ENCODE assay signal across 11 mouse cellular contexts in the genomic region with DNA sequence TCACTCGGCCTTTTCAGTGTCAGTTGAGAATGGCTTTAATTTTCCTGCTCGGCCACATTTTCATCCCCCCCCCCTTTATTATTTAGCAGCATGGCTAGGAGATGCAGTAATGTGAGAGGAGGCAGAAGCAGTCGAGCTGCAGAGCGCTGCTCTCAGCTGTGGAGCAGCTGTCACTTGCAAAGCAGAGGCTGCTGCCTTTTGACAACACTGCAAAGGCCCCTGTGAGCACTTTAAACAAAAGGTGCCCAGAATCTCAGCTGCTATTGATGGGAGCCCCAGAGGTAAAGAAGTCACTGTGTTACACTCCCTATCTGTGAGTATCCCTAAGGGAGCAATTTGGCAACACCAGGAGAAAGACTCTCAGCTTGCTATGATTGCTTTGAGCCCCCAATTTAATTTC. TPM values are rescaled to one million over a fixed set of nuclear protein-coding genes. Genes with fewer than 3 reads are reported as not detected.
A peak's percentile ranks its signal among the peaks of the same experiment; 100 is the strongest.
DNase-seq lines count a peak whose midpoint lies in the region; ATAC-seq and TF ChIP-seq lines count a peak whose summit lies in the region.
"Had no signal": no experiment of that assay in that cellular context is flagged by ENCODE, and none has a peak within 500 bp of the region (broad histone marks: within the 10 kb centered on the region; RNA-seq: fewer than 3 reads in every experiment).

No protein-coding gene starts in this region.

- no peak for TF ChIP-seq EP300 in stomach, postnatal 0 days (optimal IDR thresholded peaks at IDR 0.05)

- DNase-seq in cerebellum, adult 9-10 months, result peak; percentile 10
- no peak for DNase-seq in cerebellum, adult 2 months
- DNase-seq in stomach, postnatal 0 days (ENCODE audit: low spot score), result no peak
- DNase-seq in B cell, adult 2 months, result no peak
- DNase-seq in lung, adult 2 months, result no peak
- DNase-seq: kidney, adult 11 months; spleen, adult 18-20 months had no signal

- H3K4me3 ChIP-seq in cerebellum, adult 2 months (replicated peaks; ENCODE audit: insufficient read depth, low read depth, low read length), result no peak overlapping the region
- no peak overlapping the region for H3K4me3 ChIP-seq in stomach, embryonic 14.5 days (ENCODE audit: low read depth, low read length)
- H3K4me3 ChIP-seq in stomach, postnatal 0 days (ENCODE audit: low read depth, low read length), result no peak overlapping the region
- no peak overlapping the region for H3K4me3 ChIP-seq in intestine, embryonic 16.5 days (ENCODE audit: low read length)
- no peak overlapping the region for H3K4me3 ChIP-seq in neural tube, embryonic 14.5 days (ENCODE audit: low read depth, low read length)
- H3K4me3 ChIP-seq in lung, adult 2 months (replicated peaks; ENCODE audit: extremely low read depth, low read depth, low read length), result no peak overlapping the region

- no peak overlapping the region for H3K27ac ChIP-seq in cerebellum, adult 2 months (ENCODE audit: insufficient read depth, low read length)
- H3K27ac ChIP-seq in stomach, embryonic 14.5 days (ENCODE audit: low read length), result no peak overlapping the region
- no peak overlapping the region for H3K27ac ChIP-seq in stomach, postnatal 0 days (replicated peaks)
- H3K27ac ChIP-seq in intestine, embryonic 16.5 days (ENCODE audit: low read length), result no peak overlapping the region
- H3K27ac ChIP-seq in neural tube, embryonic 14.5 days (ENCODE audit: low read depth, low read length), result peak overlapping the region; percentile 76

- H3K9ac ChIP-seq in stomach, embryonic 14.5 days (replicated peaks; ENCODE audit: low read depth, low read length), result peak overlapping the region; percentile 15; the same call in 1 of the 2 replicates
- no peak overlapping the region for H3K9ac ChIP-seq in stomach, postnatal 0 days (ENCODE audit: low read length)
- H3K9ac ChIP-seq in intestine, embryonic 16.5 days (ENCODE audit: low read depth, low read length), result no peak overlapping the region
- H3K9ac ChIP-seq in neural tube, embryonic 14.5 days (replicated peaks; ENCODE audit: low read depth, low read length), result no peak overlapping the region

- H3K36me3 ChIP-seq in stomach, embryonic 14.5 days (ENCODE audit: control insufficient read depth, insufficient read depth, low read length), result no peaks in the 10 kb centered on the region
- no peaks in the 10 kb centered on the region for H3K36me3 ChIP-seq in stomach, postnatal 0 days (ENCODE audit: control insufficient read depth, insufficient read depth, low read length)
- H3K36me3 ChIP-seq in intestine, embryonic 16.5 days (ENCODE audit: control insufficient read depth, insufficient read depth, low read length), result no peaks in the 10 kb centered on the region
- H3K36me3 ChIP-seq in neural tube, embryonic 14.5 days (ENCODE audit: control insufficient read depth, insufficient read depth, low read length), result no peaks in the 10 kb centered on the region

- 42% methylated on average over 4 of the region's 4 CpGs for WGBS in cerebellum, adult 2 months
- 16% methylated on average over 4 of the region's 4 CpGs for WGBS in stomach, embryonic 14.5 days
- 21% methylated on average over 4 of the region's 4 CpGs for WGBS in stomach, postnatal 0 days
- 20% methylated on average over 4 of the region's 4 CpGs for WGBS in intestine, embryonic 16.5 days
- 11% methylated on average over 4 of the region's 4 CpGs for WGBS in neural tube, embryonic 14.5 days
- 51% methylated on average over 4 of the region's 4 CpGs for WGBS in lung, adult 2 months

- peaks cover 4% of the 10 kb centered on the region for H3K4me1 ChIP-seq in cerebellum, adult 2 months (ENCODE audit: control insufficient read depth, insufficient read depth, low read length)
- H3K4me1 ChIP-seq in stomach, embryonic 14.5 days (ENCODE audit: control insufficient read depth, insufficient read depth, low read length), result peaks cover 45% of the 10 kb centered on the region; the same call in 1 of the 2 replicates
- H3K4me1 ChIP-seq in stomach, postnatal 0 days (replicated peaks; ENCODE audit: control insufficient read depth, insufficient read depth), result peaks cover 2% of the 10 kb centered on the region; the same call in 1 of the 2 replicates
- H3K4me1 ChIP-seq in intestine, embryonic 16.5 days (ENCODE audit: control insufficient read depth, insufficient read depth, low read length), result peaks cover 36% of the 10 kb centered on the region
- peaks cover 70% of the 10 kb centered on the region for H3K4me1 ChIP-seq in neural tube, embryonic 14.5 days (ENCODE audit: control insufficient read depth, insufficient read depth, low read length)
- H3K4me1 ChIP-seq in lung, adult 2 months (ENCODE audit: control insufficient read depth, insufficient read depth, low read length), result no peaks in the 10 kb centered on the region

- ATAC-seq in stomach, embryonic 14.5 days (ENCODE audit: insufficient number of reproducible peaks, insufficient read depth, low FRiP score, low read depth), result no peak
- no peak for ATAC-seq in stomach, postnatal 0 days (ENCODE audit: low FRiP score, low TSS enrichment)
- ATAC-seq in intestine, embryonic 16.5 days, result no peak
- peak; percentile 57 for ATAC-seq in neural tube, embryonic 14.5 days (ENCODE audit: low read depth)

- no peak for TF ChIP-seq POLR2A in cerebellum, adult 2 months (IDR thresholded peaks at IDR 0.05; ENCODE audit: borderline replicate concordance, insufficient read depth, low read length)
- TF ChIP-seq POLR2A in lung, adult 2 months (IDR thresholded peaks at IDR 0.05; ENCODE audit: borderline replicate concordance, extremely low read depth, low read depth, low read length), result no peak

- no peaks in the 10 kb centered on the region for H3K27me3 ChIP-seq in cerebellum, adult 2 months (ENCODE audit: control insufficient read depth, insufficient read depth, low read length)
- H3K27me3 ChIP-seq in stomach, embryonic 14.5 days (ENCODE audit: control insufficient read depth, insufficient read depth, low read length), result 0 out of 2 replicates have a peak, but pooled peaks cover 2% of the 10 kb centered on the region
- no peaks in the 10 kb centered on the region for H3K27me3 ChIP-seq in stomach, postnatal 0 days (ENCODE audit: control insufficient read depth, insufficient read depth, low read length)
- H3K27me3 ChIP-seq in intestine, embryonic 16.5 days (replicated peaks; ENCODE audit: control insufficient read depth, insufficient read depth, low read length), result no peaks in the 10 kb centered on the region
- H3K27me3 ChIP-seq in neural tube, embryonic 14.5 days (ENCODE audit: control insufficient read depth, insufficient read depth, low read length), result no peaks in the 10 kb centered on the region

- H3K4me2 ChIP-seq in stomach, embryonic 14.5 days (replicated peaks; ENCODE audit: low read depth, low read length), result peak overlapping the region; percentile 16; the same call in 1 of the 2 replicates
- H3K4me2 ChIP-seq in stomach, postnatal 0 days (replicated peaks; ENCODE audit: low read depth), result no peak overlapping the region; the same call in 1 of the 2 replicates
- H3K4me2 ChIP-seq in intestine, embryonic 16.5 days (ENCODE audit: low read depth, low read length), result 0 out of 2 replicates have a peak overlapping the region, but pooled peaks have one; percentile 10
- peak overlapping the region; percentile 75 for H3K4me2 ChIP-seq in neural tube, embryonic 14.5 days (ENCODE audit: low read depth, low read length)

- TF ChIP-seq CTCF in cerebellum, adult 2 months (IDR thresholded peaks at IDR 0.05; ENCODE audit: borderline replicate concordance, insufficient read depth, low read depth, low read length), result no peak
- TF ChIP-seq CTCF in stomach, postnatal 0 days (IDR thresholded peaks at IDR 0.05; ENCODE audit: low read depth), result no peak
- TF ChIP-seq CTCF in lung, adult 2 months (IDR thresholded peaks at IDR 0.05; ENCODE audit: insufficient read depth, low read length), result no peak

- H3K9me3 ChIP-seq in stomach, embryonic 14.5 days (ENCODE audit: control insufficient read depth, low read depth, low read length), result no peaks in the 10 kb centered on the region
- H3K9me3 ChIP-seq in stomach, postnatal 0 days (ENCODE audit: control insufficient read depth, low read length), result no peaks in the 10 kb centered on the region
- H3K9me3 ChIP-seq in intestine, embryonic 16.5 days (ENCODE audit: control insufficient read depth, low read length), result no peaks in the 10 kb centered on the region
- no peaks in the 10 kb centered on the region for H3K9me3 ChIP-seq in neural tube, embryonic 14.5 days (ENCODE audit: control insufficient read depth, low read length)

RNA-seq across cellular contexts. Expression of gene Racgap1, which starts 3.1 kb away (rescaled TPM):
- 15.5 and 15.6 TPM in 2 replicates for polyA plus RNA-seq in cerebellum, adult 2 months (2012; rRNA removed)
- polyA plus RNA-seq in stomach, embryonic 14.5 days (2014; fragmentation: Nextera tagmentation; extraction: Ambion mirVana), result 108 and 109 TPM in 2 replicates
- polyA plus RNA-seq in stomach, postnatal 0 days (2015; fragmentation: Nextera tagmentation; extraction: Ambion mirVana), result 29.8 and 35.9 TPM in 2 replicates
- 97.1 and 104 TPM in 2 replicates for polyA plus RNA-seq in intestine, embryonic 16.5 days (2015; fragmentation: Nextera tagmentation; extraction: Ambion mirVana)
- 45.9 and 65.6 TPM in 2 replicates for polyA plus RNA-seq in neural tube, embryonic 14.5 days (2014; fragmentation: Nextera tagmentation; extraction: Ambion mirVana)
- polyA plus RNA-seq in lung, adult 2 months (2012; rRNA removed), result 2.9 and 4.9 TPM in 2 replicates

RNA-seq across cellular contexts. Expression of gene Asic1, which starts 21.8 kb away (rescaled TPM):
- polyA plus RNA-seq in cerebellum, adult 2 months (2012; rRNA removed), result 102 and 104 TPM in 2 replicates
- polyA plus RNA-seq in stomach, embryonic 14.5 days (2014; fragmentation: Nextera tagmentation; extraction: Ambion mirVana), result 1.5 and 1.8 TPM in 2 replicates
- 1.0 and 1.2 TPM in 2 replicates for polyA plus RNA-seq in stomach, postnatal 0 days (2015; fragmentation: Nextera tagmentation; extraction: Ambion mirVana)
- 1.7 and 2.0 TPM in 2 replicates for polyA plus RNA-seq in intestine, embryonic 16.5 days (2015; fragmentation: Nextera tagmentation; extraction: Ambion mirVana)
- polyA plus RNA-seq in neural tube, embryonic 14.5 days (2014; fragmentation: Nextera tagmentation; extraction: Ambion mirVana), result 66.0 and 69.8 TPM in 2 replicates
- polyA plus RNA-seq in lung, adult 2 months (2012; rRNA removed), result 0.18 and 0.19 TPM in 2 replicates

RNA-seq across cellular contexts. Expression of gene Aqp6, which starts 47.1 kb away (rescaled TPM):
- 29.0 and 38.4 TPM in 2 replicates for polyA plus RNA-seq in cerebellum, adult 2 months (2012; rRNA removed)
- polyA plus RNA-seq in stomach, embryonic 14.5 days (2014; fragmentation: Nextera tagmentation; extraction: Ambion mirVana), result not detected in 2 replicates
- not detected in 2 replicates for polyA plus RNA-seq in stomach, postnatal 0 days (2015; fragmentation: Nextera tagmentation; extraction: Ambion mirVana)
- not detected in 2 replicates for polyA plus RNA-seq in intestine, embryonic 16.5 days (2015; fragmentation: Nextera tagmentation; extraction: Ambion mirVana)
- 1.4 and 1.6 TPM in 2 replicates for polyA plus RNA-seq in neural tube, embryonic 14.5 days (2014; fragmentation: Nextera tagmentation; extraction: Ambion mirVana)
- not detected in 2 replicates for polyA plus RNA-seq in lung, adult 2 months (2012; rRNA removed)
- polyA plus RNA-seq: limb, embryonic 11.5 days had no signal

RNA-seq across cellular contexts. Expression of gene Smarcd1, which starts 53.6 kb away (rescaled TPM):
- polyA plus RNA-seq in cerebellum, adult 2 months (2012; rRNA removed), result 82.3 and 87.1 TPM in 2 replicates
- 37.8 and 40.1 TPM in 2 replicates for polyA plus RNA-seq in stomach, embryonic 14.5 days (2014; fragmentation: Nextera tagmentation; extraction: Ambion mirVana)
- 10.9 and 11.6 TPM in 2 replicates for polyA plus RNA-seq in stomach, postnatal 0 days (2015; fragmentation: Nextera tagmentation; extraction: Ambion mirVana)
- 19.3 and 20.9 TPM in 2 replicates for polyA plus RNA-seq in intestine, embryonic 16.5 days (2015; fragmentation: Nextera tagmentation; extraction: Ambion mirVana)
- polyA plus RNA-seq in neural tube, embryonic 14.5 days (2014; fragmentation: Nextera tagmentation; extraction: Ambion mirVana), result 110 TPM in 2 replicates
- polyA plus RNA-seq in lung, adult 2 months (2012; rRNA removed), result 30.1 and 38.0 TPM in 2 replicates

RNA-seq across cellular contexts. Expression of gene Gm17349, which starts 57.0 kb away (rescaled TPM):
- polyA plus RNA-seq in cerebellum, adult 2 months (2012; rRNA removed), result not detected in 2 replicates
- polyA plus RNA-seq in stomach, embryonic 14.5 days (2014; fragmentation: Nextera tagmentation; extraction: Ambion mirVana), result not detected in 2 replicates
- 1.0 and 2.5 TPM in 2 replicates for polyA plus RNA-seq in stomach, postnatal 0 days (2015; fragmentation: Nextera tagmentation; extraction: Ambion mirVana)
- not detected in 2 replicates for polyA plus RNA-seq in intestine, embryonic 16.5 days (2015; fragmentation: Nextera tagmentation; extraction: Ambion mirVana)
- polyA plus RNA-seq in neural tube, embryonic 14.5 days (2014; fragmentation: Nextera tagmentation; extraction: Ambion mirVana), result not detected in 2 replicates
- 1.0 TPM in 1 of 2 replicates, not detected in the other for polyA plus RNA-seq in lung, adult 2 months (2012; rRNA removed)
- polyA plus RNA-seq: limb, embryonic 11.5 days had no signal

Comparison
In these comparisons a context has a peak if more than half of its experiments do, and no peak if none do; other contexts are left out.
1. RNA of gene Asic1, which starts 21.8 kb away (polyA plus RNA-seq): 102 to 104 TPM in cerebellum, adult 2 months and 66.0 to 69.8 TPM in neural tube, embryonic 14.5 days; 1.7 to 2.0 TPM in intestine, embryonic 16.5 days, 1.5 to 1.8 TPM in stomach, embryonic 14.5 days, 1.0 to 1.2 TPM in stomach, postnatal 0 days and 0.18 to 0.19 TPM in lung, adult 2 months; every median in the first group is over 10 times any median in the second.
2. RNA of gene Aqp6, which starts 47.1 kb away (polyA plus RNA-seq): 29.0 to 38.4 TPM in cerebellum, adult 2 months; 1.4 to 1.6 TPM in neural tube, embryonic 14.5 days, not detected in stomach, embryonic 14.5 days, not detected in stomach, postnatal 0 days, not detected in intestine, embryonic 16.5 days and not detected in lung, adult 2 months; every median in the first group is over 10 times any median in the second.